Mouse (Mus musculus): Measurements from ENCODE around the gene Endod1. TPM values are rescaled to one million over a fixed set of nuclear protein-coding genes. Genes with fewer than 3 reads are reported as not detected.
"Not testable (repeated sequence)": the region's sequence is repeated elsewhere in the genome, so short reads cannot be mapped to it uniquely, and the experiment has no call there.

The Endod1 gene
- polyA plus RNA-seq, 1 experiment from 2014 or later = 10.4 TPM

GRCm38 (mm10) chr9:14348416-14348815 is 32.9 kb downstream of the Endod1 start:
- no peak for ATAC-seq (replicated peaks)
- H3K36me3 ChIP-seq = no peaks in the 10 kb centered on the region
- WGBS = 65% methylated on average over 4 of the region's 4 CpGs

DNA sequence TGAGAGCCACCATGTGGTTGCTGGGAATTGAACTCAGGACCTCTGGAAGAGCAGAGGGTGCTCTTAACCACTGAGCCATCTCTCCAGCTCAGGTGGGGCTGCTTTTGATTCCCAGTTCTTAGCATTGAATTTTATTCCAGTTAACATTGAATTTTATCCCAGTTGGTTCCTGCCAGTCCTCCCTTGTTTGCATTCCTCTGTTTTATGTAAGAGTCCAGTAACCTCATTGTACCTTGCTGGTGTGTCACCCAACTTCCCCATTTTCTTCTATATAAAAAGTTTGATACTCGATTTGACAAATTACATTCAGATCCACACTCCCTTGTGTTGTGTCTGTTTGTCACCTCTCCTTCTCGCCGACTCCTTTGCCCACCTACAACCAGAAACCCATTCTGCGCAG is 35.4 kb downstream of the Endod1 start:
- H3K27me3 ChIP-seq; H3K9me3 ChIP-seq; H3K9ac ChIP-seq (replicated peaks); H3K36me3 ChIP-seq; H3K4me2 ChIP-seq (replicated peaks); H3K27ac ChIP-seq (replicated peaks); ATAC-seq (replicated peaks); H3K4me1 ChIP-seq; H3K4me3 ChIP-seq: not testable (repeated sequence)
- WGBS = 90% methylated on average over 4 of the region's 4 CpGs

More at GRCm38 (mm10) chr9:14348416-14348815, 32.9 kb downstream of the Endod1 start:
- no peaks in the 10 kb centered on the region for H3K4me1 ChIP-seq
- no peaks in the 10 kb centered on the region for H3K9me3 ChIP-seq
- no peak overlapping the region for H3K4me2 ChIP-seq (replicated peaks)
- H3K9ac ChIP-seq (replicated peaks) = no peak overlapping the region
- no peak overlapping the region for H3K4me3 ChIP-seq
- no peaks in the 10 kb centered on the region for H3K27me3 ChIP-seq
- H3K27ac ChIP-seq (replicated peaks) = no peak overlapping the region

DNA sequence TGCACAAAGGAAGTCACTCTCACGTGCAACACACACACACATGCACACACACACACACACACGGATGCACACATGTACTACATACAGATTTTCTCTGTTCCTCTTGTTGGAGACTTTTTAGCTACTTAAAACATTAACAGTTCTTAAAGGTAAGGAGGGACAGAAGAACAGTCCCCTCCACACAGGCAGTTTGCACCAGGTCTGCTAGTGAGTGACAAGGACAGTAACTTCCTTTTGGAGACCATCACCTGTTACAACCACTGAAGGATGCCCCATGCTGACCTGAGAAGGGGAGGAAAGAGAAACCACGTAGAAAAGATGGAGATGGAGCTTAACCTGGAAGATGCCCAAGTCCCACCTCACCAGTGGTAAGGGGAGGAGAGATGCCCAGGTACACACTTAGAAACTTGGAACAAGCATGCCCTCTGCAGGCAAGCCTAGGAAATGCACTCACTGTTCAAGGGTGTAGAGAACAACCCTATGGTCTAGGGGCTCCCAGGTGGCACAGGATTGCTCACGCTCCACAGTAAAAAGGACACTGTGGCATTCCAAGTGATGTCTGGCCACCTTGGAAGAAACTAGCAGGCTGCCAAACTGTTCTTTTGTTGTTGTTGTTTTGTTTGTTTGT is 39.2 kb downstream of the Endod1 start:
- H3K36me3 ChIP-seq = no peaks in the 10 kb centered on the region
- 57% methylated on average over 4 of the region's 4 CpGs for WGBS
- H3K27me3 ChIP-seq = no peaks in the 10 kb centered on the region
- H3K27ac ChIP-seq (replicated peaks) = no peak overlapping the region
- peak; percentile 82 for ATAC-seq (replicated peaks)
- no peak overlapping the region for H3K4me3 ChIP-seq
- H3K9ac ChIP-seq (replicated peaks) = no peak overlapping the region
- H3K4me2 ChIP-seq (replicated peaks) = no peak overlapping the region
- no peaks in the 10 kb centered on the region for H3K9me3 ChIP-seq
- H3K4me1 ChIP-seq = no peaks in the 10 kb centered on the region

- H3K4me3 ChIP-seq = no peak overlapping the region
- WGBS = 78% methylated on average over 3 of the region's 3 CpGs
- no peak for ATAC-seq (replicated peaks)
Observed at GRCm38 (mm10) chr9:14338701-14339100, 42.6 kb downstream of the Endod1 start.

GRCm38 (mm10) chr9:14336901-14337300 is 44.4 kb downstream of the Endod1 start:
- 0 out of 2 replicates have a peak, but pooled peaks have one; percentile 27 for ATAC-seq (replicated peaks)
- H3K27ac ChIP-seq (replicated peaks) = no peak overlapping the region
- no peaks in the 10 kb centered on the region for H3K9me3 ChIP-seq
- H3K36me3 ChIP-seq = 0 out of 2 replicates have a peak, but pooled peaks cover 2% of the 10 kb centered on the region
- 71% methylated on average over 3 of the region's 3 CpGs for WGBS
- H3K9ac ChIP-seq (replicated peaks) = no peak overlapping the region
- no peak overlapping the region for H3K4me2 ChIP-seq (replicated peaks)
- H3K27me3 ChIP-seq = no peaks in the 10 kb centered on the region
- H3K4me1 ChIP-seq = no peaks in the 10 kb centered on the region
- no peak overlapping the region for H3K4me3 ChIP-seq

More at GRCm38 (mm10) chr9:14338701-14339100, 42.6 kb downstream of the Endod1 start:
- no peaks in the 10 kb centered on the region for H3K9me3 ChIP-seq
- no peak overlapping the region for H3K9ac ChIP-seq (replicated peaks)
- H3K4me1 ChIP-seq = no peaks in the 10 kb centered on the region
- H3K4me2 ChIP-seq (replicated peaks) = no peak overlapping the region
- no peaks in the 10 kb centered on the region for H3K27me3 ChIP-seq
- H3K27ac ChIP-seq (replicated peaks) = no peak overlapping the region
- no peaks in the 10 kb centered on the region for H3K36me3 ChIP-seq

DNA sequence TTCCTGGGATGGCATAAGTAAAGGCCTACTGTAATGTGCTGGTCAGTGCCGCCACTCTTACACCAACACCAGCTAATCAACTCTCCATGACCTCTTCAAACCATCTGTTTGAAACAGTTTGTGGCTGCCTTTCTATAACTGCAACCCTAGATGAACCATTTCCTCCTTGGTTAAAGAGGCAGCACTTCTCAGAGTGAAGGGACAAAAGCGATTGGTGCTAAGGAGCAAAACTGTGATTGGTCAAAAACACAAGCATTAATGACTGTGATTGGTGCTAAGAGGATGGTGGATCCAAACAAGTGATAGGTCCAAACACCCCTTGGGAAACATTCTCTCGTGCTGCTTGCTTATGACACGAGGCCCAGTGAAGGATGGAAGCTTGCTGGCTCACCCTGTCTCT is 45.5 kb downstream of the Endod1 start:
- 79% methylated on average over 4 of the region's 4 CpGs for WGBS
- no peak overlapping the region for H3K4me3 ChIP-seq
- 0 out of 2 replicates have a peak, but pooled peaks cover 4% of the 10 kb centered on the region for H3K36me3 ChIP-seq
- H3K9me3 ChIP-seq = no peaks in the 10 kb centered on the region
- no peak for ATAC-seq (replicated peaks)
- no peaks in the 10 kb centered on the region for H3K4me1 ChIP-seq
- no peaks in the 10 kb centered on the region for H3K27me3 ChIP-seq
- H3K4me2 ChIP-seq (replicated peaks) = no peak overlapping the region
- no peak overlapping the region for H3K9ac ChIP-seq (replicated peaks)
- no peak overlapping the region for H3K27ac ChIP-seq (replicated peaks)

- Histone ChIP-seq H3K27ac (replicated peaks) (no peak overlapping the region), H3K4me3 (no peak overlapping the region), H3K36me3 (peaks cover 14% of the 10 kb centered on the region; the same call in 1 of the 2 replicates), H3K27me3 (no peaks in the 10 kb centered on the region), H3K9me3 (no peaks in the 10 kb centered on the region), H3K4me2 (replicated peaks) (no peak overlapping the region), H3K4me1 (no peaks in the 10 kb centered on the region), H3K9ac (replicated peaks) (no peak overlapping the region)
- ATAC-seq (replicated peaks) = no peak
- 97% methylated on average over 1 of the region's 1 CpGs for WGBS
Observed at GRCm38 (mm10) chr9:14316618-14317017, 64.7 kb downstream of the Endod1 start.

DNA sequence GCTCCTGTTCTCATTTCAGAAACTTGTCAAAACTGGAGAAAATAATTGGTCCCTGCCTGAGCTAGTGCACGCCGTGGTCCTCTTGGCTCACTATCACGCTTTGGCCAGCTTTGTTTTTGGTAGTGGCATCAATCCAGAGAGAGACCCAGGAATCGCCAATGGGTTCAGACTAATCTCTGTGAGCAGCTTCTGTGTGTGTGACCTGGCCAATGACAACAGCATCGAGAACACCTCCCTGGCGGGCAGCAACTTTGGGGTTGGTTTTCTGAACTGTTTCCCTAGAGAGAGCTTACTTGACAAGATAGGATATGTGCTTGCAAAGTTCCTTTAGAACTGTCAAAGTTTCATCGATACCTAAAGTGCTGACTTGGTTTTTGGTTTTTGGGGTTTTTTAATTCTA is 66.8 kb downstream of the Endod1 start:
- Histone ChIP-seq H3K9me3 (no peaks in the 10 kb centered on the region), H3K4me1 (no peaks in the 10 kb centered on the region), H3K9ac (replicated peaks) (no peak overlapping the region), H3K36me3 (peaks cover 11% of the 10 kb centered on the region; the same call in 1 of the 2 replicates), H3K27ac (replicated peaks) (no peak overlapping the region), H3K4me2 (replicated peaks) (no peak overlapping the region), H3K27me3 (no peaks in the 10 kb centered on the region), H3K4me3 (no peak overlapping the region)
- 74% methylated on average over 7 of the region's 7 CpGs for WGBS
- ATAC-seq (replicated peaks) = no peak

- H3K9me3 ChIP-seq = no peaks in the 10 kb centered on the region
- ATAC-seq (replicated peaks) = no peak
- no peaks in the 10 kb centered on the region for H3K4me1 ChIP-seq
- no peaks in the 10 kb centered on the region for H3K27me3 ChIP-seq
- peaks cover 11% of the 10 kb centered on the region; the same call in 1 of the 2 replicates for H3K36me3 ChIP-seq
- no peak overlapping the region for H3K4me3 ChIP-seq
- H3K4me2 ChIP-seq (replicated peaks) = no peak overlapping the region
- whole genome bisulfite sequencing = 81% methylated on average over 3 of the region's 3 CpGs
- no peak overlapping the region for H3K9ac ChIP-seq (replicated peaks)
- no peak overlapping the region for H3K27ac ChIP-seq (replicated peaks)
Observed at GRCm38 (mm10) chr9:14313968-14314367, 67.3 kb downstream of the Endod1 start.

DNA sequence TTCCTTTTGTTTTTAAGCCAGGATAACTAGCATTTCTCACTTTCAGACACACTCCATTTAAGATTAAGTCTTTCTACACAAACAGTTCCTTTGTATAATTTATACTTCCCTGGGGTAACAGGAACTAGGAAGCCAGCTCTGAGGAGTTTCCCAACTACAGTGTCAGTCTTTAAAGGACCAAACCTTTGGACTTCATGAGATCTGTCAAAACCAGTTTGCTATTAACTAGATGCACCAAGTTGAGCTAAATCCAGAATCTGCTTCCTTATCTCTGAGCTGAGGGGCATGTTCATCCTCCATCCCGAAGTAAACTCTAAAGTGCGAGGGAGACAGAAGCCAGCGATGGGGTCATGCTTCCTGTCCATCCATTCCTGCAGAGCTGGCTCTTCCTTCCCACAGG is 74.0 kb downstream of the Endod1 start:
- Histone ChIP-seq H3K4me3 (no peak overlapping the region), H3K36me3 (peaks cover 3% of the 10 kb centered on the region; the same call in 1 of the 2 replicates), H3K4me2 (replicated peaks) (no peak overlapping the region), H3K9ac (replicated peaks) (no peak overlapping the region), H3K27me3 (0 out of 2 replicates have a peak, but pooled peaks cover 4% of the 10 kb centered on the region), H3K27ac (replicated peaks) (no peak overlapping the region), H3K9me3 (no peaks in the 10 kb centered on the region), H3K4me1 (peaks cover 14% of the 10 kb centered on the region)
- 95% methylated on average over 3 of the region's 3 CpGs for whole genome bisulfite sequencing
- no peak for ATAC-seq (replicated peaks)

- 9% methylated on average over 9 of the region's 9 CpGs for whole genome bisulfite sequencing
Observed at GRCm38 (mm10) chr9:14304262-14304968, 76.9 kb downstream of the Endod1 start.

More at GRCm38 (mm10) chr9:14304262-14304968, 76.9 kb downstream of the Endod1 start:
- Histone ChIP-seq H3K4me2 (replicated peaks) (0 out of 2 replicates have a peak overlapping the region, but pooled peaks have one; percentile 15), H3K9me3 (no peaks in the 10 kb centered on the region), H3K4me3 (no peak overlapping the region), H3K27ac (replicated peaks) (no peak overlapping the region), H3K27me3 (peaks cover 11% of the 10 kb centered on the region; the same call in 1 of the 2 replicates), H3K9ac (replicated peaks) (no peak overlapping the region), H3K4me1 (peaks cover 14% of the 10 kb centered on the region), H3K36me3 (no peaks in the 10 kb centered on the region)
- peak; percentile 92 for ATAC-seq (replicated peaks)
